Mouse (Mus musculus): ENCODE measurements at regions not wholly inside any gene's neighbourhood (a gene's known extent, or its start where the extent isn't known, plus 50 kb on each side); places are given as distances from the start of the nearest gene placed in this dataset.
A peak's percentile ranks its signal among the peaks of the same experiment; 100 is the strongest.
"Not testable (repeated sequence)": the region's sequence is repeated elsewhere in the genome, so short reads cannot be mapped to it uniquely, and the experiment has no call there.

- Histone ChIP-seq H3K4me1 (replicated peaks) (no peaks in the 10 kb centered on the region), H3K36me3 (no peaks in the 10 kb centered on the region), H3K4me2 (no peak overlapping the region), H3K27ac (replicated peaks) (no peak overlapping the region), H3K9me3 (no peaks in the 10 kb centered on the region), H3K4me3 (no peak overlapping the region), H3K9ac (no peak overlapping the region), H3K27me3 (0 out of 2 replicates have a peak, but pooled peaks cover 3% of the 10 kb centered on the region)
- WGBS = 29% methylated on average over 11 of the region's 11 CpGs
- ATAC-seq (ENCODE audit: low FRiP score, low read depth) = no peak
Observed at GRCm38 (mm10) chr17:83050591-83051197, 164.4 kb upstream of the Pkdcc start.

GRCm38 (mm10) chr17:83052613-83053140, 162.4 kb upstream of the Pkdcc start:
- no peak overlapping the region for H3K4me2 ChIP-seq
- no peaks in the 10 kb centered on the region for H3K36me3 ChIP-seq
- H3K9ac ChIP-seq = no peak overlapping the region
- no peaks in the 10 kb centered on the region for H3K4me1 ChIP-seq (replicated peaks)
- 0 out of 2 replicates have a peak, but pooled peaks cover 3% of the 10 kb centered on the region for H3K27me3 ChIP-seq
- no peaks in the 10 kb centered on the region for H3K9me3 ChIP-seq
- no peak for ATAC-seq (ENCODE audit: low FRiP score, low read depth)
- H3K27ac ChIP-seq (replicated peaks) = no peak overlapping the region
- no peak overlapping the region for H3K4me3 ChIP-seq
- WGBS = 41% methylated on average over 6 of the region's 6 CpGs

GRCm38 (mm10) chr17:83057832-83058231, 157.3 kb upstream of the Pkdcc start:
- H3K27ac ChIP-seq (replicated peaks) = no peak overlapping the region
- H3K4me1 ChIP-seq (replicated peaks) = no peaks in the 10 kb centered on the region
- 52% methylated on average over 3 of the region's 3 CpGs for WGBS
- no peak overlapping the region for H3K4me2 ChIP-seq
- H3K9ac ChIP-seq = no peak overlapping the region
- H3K4me3 ChIP-seq = no peak overlapping the region
- H3K9me3 ChIP-seq = no peaks in the 10 kb centered on the region
- no peak for ATAC-seq (ENCODE audit: low FRiP score, low read depth)
- no peaks in the 10 kb centered on the region for H3K36me3 ChIP-seq
- no peaks in the 10 kb centered on the region for H3K27me3 ChIP-seq

GRCm38 (mm10) chr17:83061843-83062242, 153.2 kb upstream of the Pkdcc start:
- WGBS = 45% methylated on average over 6 of the region's 6 CpGs
- no peak overlapping the region for H3K4me2 ChIP-seq
- H3K4me3 ChIP-seq = no peak overlapping the region
- H3K9me3 ChIP-seq = no peaks in the 10 kb centered on the region
- no peak for ATAC-seq (ENCODE audit: low FRiP score, low read depth)
- H3K4me1 ChIP-seq (replicated peaks) = no peaks in the 10 kb centered on the region
- H3K27me3 ChIP-seq = no peaks in the 10 kb centered on the region
- no peaks in the 10 kb centered on the region for H3K36me3 ChIP-seq
- H3K9ac ChIP-seq = no peak overlapping the region
- H3K27ac ChIP-seq (replicated peaks) = no peak overlapping the region

- Histone ChIP-seq H3K9ac (no peak overlapping the region), H3K27me3 (no peaks in the 10 kb centered on the region), H3K36me3 (no peaks in the 10 kb centered on the region), H3K9me3 (no peaks in the 10 kb centered on the region), H3K4me2 (no peak overlapping the region), H3K27ac (replicated peaks) (no peak overlapping the region), H3K4me1 (replicated peaks) (no peaks in the 10 kb centered on the region), H3K4me3 (no peak overlapping the region)
- 33% methylated on average over 4 of the region's 4 CpGs for WGBS
- ATAC-seq (ENCODE audit: low FRiP score, low read depth) = no peak
Observed at GRCm38 (mm10) chr17:83063848-83064247, 151.2 kb upstream of the Pkdcc start.

- ATAC-seq (ENCODE audit: low FRiP score, low read depth); H3K4me2 ChIP-seq; H3K4me1 ChIP-seq (replicated peaks); H3K9me3 ChIP-seq; H3K27ac ChIP-seq (replicated peaks); H3K4me3 ChIP-seq; H3K27me3 ChIP-seq; H3K36me3 ChIP-seq; H3K9ac ChIP-seq: not testable (repeated sequence)
- 25% methylated on average over 11 of the region's 12 CpGs for WGBS
Observed at GRCm38 (mm10) chr17:83064376-83064775, 150.7 kb upstream of the Pkdcc start.

- Histone ChIP-seq H3K4me3 (no peak overlapping the region), H3K4me2 (no peak overlapping the region), H3K4me1 (replicated peaks) (no peaks in the 10 kb centered on the region), H3K27me3 (no peaks in the 10 kb centered on the region), H3K9me3 (no peaks in the 10 kb centered on the region), H3K36me3 (no peaks in the 10 kb centered on the region), H3K27ac (replicated peaks) (no peak overlapping the region), H3K9ac (no peak overlapping the region)
- ATAC-seq (ENCODE audit: low FRiP score, low read depth) = no peak
- 86% methylated on average over 4 of the region's 4 CpGs for WGBS
Observed at GRCm38 (mm10) chr17:83069246-83069645, 145.8 kb upstream of the Pkdcc start.

- no peaks in the 10 kb centered on the region for H3K36me3 ChIP-seq
- H3K4me1 ChIP-seq (replicated peaks) = no peaks in the 10 kb centered on the region
- no peak overlapping the region for H3K9ac ChIP-seq
- H3K27ac ChIP-seq (replicated peaks) = no peak overlapping the region
- no peak overlapping the region for H3K4me2 ChIP-seq
- no peak for ATAC-seq (ENCODE audit: low FRiP score, low read depth)
- 70% methylated on average over 6 of the region's 6 CpGs for WGBS
- H3K9me3 ChIP-seq = no peaks in the 10 kb centered on the region
- H3K4me3 ChIP-seq = no peak overlapping the region
- no peaks in the 10 kb centered on the region for H3K27me3 ChIP-seq
Observed at GRCm38 (mm10) chr17:83071746-83072145, 143.3 kb upstream of the Pkdcc start.

GRCm38 (mm10) chr17:83072175-83072574, 142.9 kb upstream of the Pkdcc start:
- Histone ChIP-seq H3K27ac (replicated peaks) (no peak overlapping the region), H3K4me1 (replicated peaks) (no peaks in the 10 kb centered on the region), H3K4me2 (no peak overlapping the region), H3K4me3 (no peak overlapping the region), H3K9ac (no peak overlapping the region), H3K27me3 (no peaks in the 10 kb centered on the region), H3K36me3 (no peaks in the 10 kb centered on the region), H3K9me3 (no peaks in the 10 kb centered on the region)
- ATAC-seq (ENCODE audit: low FRiP score, low read depth) = no peak
- 69% methylated on average over 4 of the region's 4 CpGs for WGBS

- peaks cover 12% of the 10 kb centered on the region for H3K4me1 ChIP-seq (replicated peaks)
- no peak for ATAC-seq (ENCODE audit: low FRiP score, low read depth)
- H3K27ac ChIP-seq (replicated peaks) = no peak overlapping the region
- H3K9me3 ChIP-seq = no peaks in the 10 kb centered on the region
- H3K27me3 ChIP-seq = 0 out of 2 replicates have a peak, but pooled peaks cover 7% of the 10 kb centered on the region
- no peak overlapping the region for H3K4me3 ChIP-seq
- no peaks in the 10 kb centered on the region for H3K36me3 ChIP-seq
- H3K4me2 ChIP-seq = no peak overlapping the region
- 66% methylated on average over 5 of the region's 5 CpGs for WGBS
- H3K9ac ChIP-seq = no peak overlapping the region
Observed at GRCm38 (mm10) chr17:83074893-83075292, 140.2 kb upstream of the Pkdcc start.

GRCm38 (mm10) chr17:83077737-83078600, 137.1 kb upstream of the Pkdcc start:
- no peak for ATAC-seq (ENCODE audit: low FRiP score, low read depth)
- Histone ChIP-seq H3K27me3 (0 out of 2 replicates have a peak, but pooled peaks cover 7% of the 10 kb centered on the region), H3K4me2 (no peak overlapping the region), H3K36me3 (no peaks in the 10 kb centered on the region), H3K9ac (no peak overlapping the region), H3K4me3 (no peak overlapping the region), H3K4me1 (replicated peaks) (peaks cover 12% of the 10 kb centered on the region), H3K27ac (replicated peaks) (no peak overlapping the region), H3K9me3 (no peaks in the 10 kb centered on the region)
- WGBS = 36% methylated on average over 17 of the region's 17 CpGs

GRCm38 (mm10) chr17:83078601-83079360, 136.3 kb upstream of the Pkdcc start:
- 16% methylated on average over 19 of the region's 19 CpGs for WGBS
- H3K27ac ChIP-seq (replicated peaks) = no peak overlapping the region
- peaks cover 17% of the 10 kb centered on the region for H3K4me1 ChIP-seq (replicated peaks)
- no peaks in the 10 kb centered on the region for H3K9me3 ChIP-seq
- H3K4me3 ChIP-seq = no peak overlapping the region
- no peaks in the 10 kb centered on the region for H3K36me3 ChIP-seq
- peak; percentile 34; the same call in 1 of the 2 replicates for ATAC-seq (ENCODE audit: low FRiP score, low read depth)
- no peak overlapping the region; the same call in 1 of the 2 replicates for H3K4me2 ChIP-seq
- H3K9ac ChIP-seq = no peak overlapping the region
- H3K27me3 ChIP-seq = 0 out of 2 replicates have a peak, but pooled peaks cover 7% of the 10 kb centered on the region
